In genomic region chr19:3447348-3447747, GRCm38 (mm10) we compare ENCODE assay signal across 26 mouse cellular contexts. TPM values are rescaled to one million over a fixed set of nuclear protein-coding genes. Genes with fewer than 3 reads are reported as not detected.
A peak's percentile ranks its signal among the peaks of the same experiment; 100 is the strongest.
DNase-seq lines count a peak whose midpoint lies in the region; ATAC-seq and TF ChIP-seq lines count a peak whose summit lies in the region.
"Had no signal": no experiment of that assay in that cellular context is flagged by ENCODE, and none has a peak within 500 bp of the region (broad histone marks: within the 10 kb centered on the region; RNA-seq: fewer than 3 reads in every experiment).

No protein-coding gene starts in this region.

- WGBS in liver, embryonic 14.5 days (ENCODE audit: insufficient replicate concordance) = 52% methylated on average over 3 of the region's 3 CpGs
- 67% methylated on average over 3 of the region's 3 CpGs for whole genome bisulfite sequencing in midbrain, embryonic 15.5 days

- no peak overlapping the region for H3K27ac ChIP-seq in liver, embryonic 14.5 days
- H3K27ac ChIP-seq in midbrain, embryonic 15.5 days = no peak overlapping the region
- H3K27ac ChIP-seq: embryonic facial prominence, embryonic 13.5 days; forebrain, embryonic 15.5 days; layer of hippocampus, adult 2 months; limb, embryonic 10.5 days; lung, embryonic 15.5 days; macrophage; midbrain, embryonic 10.5 days had no signal

- TF ChIP-seq EP300 in liver, embryonic 14.5 days (IDR thresholded peaks at IDR 0.05; ENCODE audit: low read depth) = no peak

- peak; percentile 22 for DNase-seq in CD4-positive, CD25-positive, alpha-beta regulatory T cell, adult 2 months (ENCODE audit: low read depth, low spot score)
- DNase-seq in liver, embryonic 14.5 days (ENCODE audit: low read depth in 3 of 3, low spot score in 3 of 3) = no peak
- DNase-seq in liver (no peak), ZHBTc4 (ENCODE audit: low read depth, low spot score) (peak; percentile 63)
- DNase-seq in heart, adult 9 months (ENCODE audit: low spot score in 2 of 2) = no peak
- DNase-seq: cerebellum, adult 18-20 months; cerebellum, postnatal 25 days; gastrocnemius, postnatal 10 days; heart, postnatal 10 days; kidney, adult 8-10 months; kidney, postnatal 25 days; right cerebral cortex, postnatal 14 days; thymus, postnatal 14 days had no signal

- peak; percentile 54; the same call in 1 of the 2 replicates for TF ChIP-seq CTCF in liver, embryonic 14.5 days (IDR thresholded peaks at IDR 0.05; ENCODE audit: low read depth)
- peak; percentile 50 for TF ChIP-seq CTCF in E14TG2a.4 (conservative IDR thresholded peaks at IDR 0.05; ENCODE audit: low read length)

- H3K4me1 ChIP-seq in liver, embryonic 14.5 days (replicated peaks; ENCODE audit: control insufficient read depth in 2 of 2, insufficient read depth in 2 of 2, low read length in 1 of 2) = no peaks in the 10 kb centered on the region
- H3K4me1 ChIP-seq in E14TG2a.4 (replicated peaks; ENCODE audit: low read depth, low read length) = peaks cover 12% of the 10 kb centered on the region
- H3K4me1 ChIP-seq in midbrain, embryonic 15.5 days = peaks cover 9% of the 10 kb centered on the region
- H3K4me1 ChIP-seq: embryonic facial prominence, embryonic 13.5 days; limb, embryonic 10.5 days; midbrain, embryonic 10.5 days had no signal

- no peak overlapping the region for H3K4me3 ChIP-seq in liver, embryonic 14.5 days (ENCODE audit: insufficient read depth in 1 of 2, low read depth in 2 of 2, low read length in 2 of 2)
- no peak overlapping the region for H3K4me3 ChIP-seq in E14TG2a.4 (replicated peaks; ENCODE audit: low read length)
- H3K4me3 ChIP-seq in midbrain, embryonic 15.5 days = no peak overlapping the region
- H3K4me3 ChIP-seq: embryonic facial prominence, embryonic 13.5 days; forebrain, embryonic 15.5 days; heart, embryonic 12.5 days; layer of hippocampus, adult 2 months; limb, embryonic 10.5 days; lung, embryonic 15.5 days; midbrain, embryonic 10.5 days had no signal

- no peak overlapping the region for H3K4me2 ChIP-seq in liver, embryonic 14.5 days (ENCODE audit: low read depth)
- H3K4me2 ChIP-seq in midbrain, embryonic 15.5 days = no peak overlapping the region
- H3K4me2 ChIP-seq: embryonic facial prominence, embryonic 13.5 days; forebrain, embryonic 15.5 days; heart, embryonic 12.5 days; lung, embryonic 15.5 days had no signal

- H3K9ac ChIP-seq in liver, embryonic 14.5 days (replicated peaks) = no peak overlapping the region
- no peak overlapping the region for H3K9ac ChIP-seq in midbrain, embryonic 15.5 days
- H3K9ac ChIP-seq: embryonic facial prominence, embryonic 13.5 days; forebrain, embryonic 15.5 days; heart, embryonic 12.5 days; lung, embryonic 15.5 days had no signal

- H3K9me3 ChIP-seq in liver, embryonic 14.5 days (ENCODE audit: control insufficient read depth, low read length) = no peaks in the 10 kb centered on the region
- H3K9me3 ChIP-seq in E14TG2a.4 (ENCODE audit: low read length) = no peaks in the 10 kb centered on the region
- no peaks in the 10 kb centered on the region for H3K9me3 ChIP-seq in midbrain, embryonic 15.5 days
- H3K9me3 ChIP-seq: embryonic facial prominence, embryonic 13.5 days; forebrain, embryonic 15.5 days; limb, embryonic 10.5 days; lung, embryonic 15.5 days; midbrain, embryonic 10.5 days had no signal

- no peaks in the 10 kb centered on the region for H3K36me3 ChIP-seq in liver, embryonic 14.5 days (replicated peaks; ENCODE audit: control insufficient read depth, insufficient read depth, low read depth)
- H3K36me3 ChIP-seq in E14TG2a.4 (ENCODE audit: insufficient read depth, low read length) = no peaks in the 10 kb centered on the region
- no peaks in the 10 kb centered on the region for H3K36me3 ChIP-seq in midbrain, embryonic 15.5 days (replicated peaks)
- H3K36me3 ChIP-seq: embryonic facial prominence, embryonic 13.5 days; forebrain, embryonic 15.5 days; heart, embryonic 12.5 days; limb, embryonic 10.5 days; lung, embryonic 15.5 days; midbrain, embryonic 10.5 days had no signal

- H3K27me3 ChIP-seq in liver, embryonic 14.5 days (ENCODE audit: control insufficient read depth, insufficient read depth, low read length) = no peaks in the 10 kb centered on the region
- H3K27me3 ChIP-seq in E14TG2a.4 (ENCODE audit: insufficient read depth, low read length) = peaks cover 14% of the 10 kb centered on the region
- no peaks in the 10 kb centered on the region for H3K27me3 ChIP-seq in midbrain, embryonic 15.5 days (replicated peaks)
- H3K27me3 ChIP-seq: embryonic facial prominence, embryonic 13.5 days; forebrain, embryonic 15.5 days; heart, embryonic 12.5 days; lung, embryonic 15.5 days had no signal

- ATAC-seq in CD4-positive, CD25-positive, alpha-beta regulatory T cell, adult 4 months = no peak
- ATAC-seq in liver, embryonic 14.5 days (ENCODE audit: insufficient read depth) = no peak
- no peak for ATAC-seq in midbrain, embryonic 15.5 days (replicated peaks)
- ATAC-seq: forebrain, embryonic 15.5 days; inflammation-experienced regulatory T-cells, adult 6 months had no signal

RNA-seq across cellular contexts. Expression of gene Gal, which starts 33.0 kb away (rescaled TPM):
- 1 to 10 TPM in 1 of 2 experiments, not detected in 1; 9.1 TPM for polyA plus RNA-seq in CD4-positive, CD25-positive, alpha-beta regulatory T cell, adult 4 months (2017; shearing (Covaris generic))
- polyA plus RNA-seq in liver, embryonic 14.5 days (2012; rRNA removed) = 0.04 and 0.36 TPM in 2 replicates
- not detected in 2 replicates for polyA plus RNA-seq in liver, embryonic 14.5 days (2014; fragmentation: Nextera tagmentation; extraction: Ambion mirVana)
- polyA plus RNA-seq in midbrain, embryonic 15.5 days (2015; fragmentation: Nextera tagmentation; extraction: Ambion mirVana) = 9.8 and 12.5 TPM in 2 replicates
- polyA plus RNA-seq: liver, adult 2 months; macrophage had no signal

RNA-seq across cellular contexts. Expression of gene Tesmin, which starts 58.7 kb away (rescaled TPM):
- not detected for polyA plus RNA-seq in CD4-positive, CD25-positive, alpha-beta regulatory T cell, adult 4 months (2017; shearing (Covaris generic))
- 0.17 and 0.25 TPM in 2 replicates for polyA plus RNA-seq in liver, embryonic 14.5 days (2012; rRNA removed)
- polyA plus RNA-seq in liver, embryonic 14.5 days (2014; fragmentation: Nextera tagmentation; extraction: Ambion mirVana) = 0.30 TPM in 2 replicates
- polyA plus RNA-seq in midbrain, embryonic 15.5 days (2015; fragmentation: Nextera tagmentation; extraction: Ambion mirVana) = 0.43 and 0.52 TPM in 2 replicates
- polyA plus RNA-seq: inflammation-experienced regulatory T-cells, adult 6 months had no signal

Comparison
In these comparisons a context has a peak if more than half of its experiments do, and no peak if none do; other contexts are left out.
1. DNase-seq: peak in CD4-positive, CD25-positive, alpha-beta regulatory T cell, adult 2 months (single experiment) and ZHBTc4 (single experiment); none in liver, embryonic 14.5 days (0 of 3), liver (single experiment) and heart, adult 9 months (0 of 2).